Mouse (Mus musculus) left cerebral cortex, adult 18-20 months (tissue): ENCODE measurements around the gene Fam222b. TPM values are rescaled to one million over a fixed set of nuclear protein-coding genes. Genes with fewer than 3 reads are reported as not detected.
"Not testable (repeated sequence)": the region's sequence is repeated elsewhere in the genome, so short reads cannot be mapped to it uniquely, and the experiment has no call there.

Experiments used
- DNase-seq, 2 experiments: peaks; one replicate each; pipeline ENCODE4 v3.0.0; 2021 to 2022; ENCODE audit warnings: low spot score in 2 of 2, mixed read lengths in 1 of 2
- long read RNA-seq, 2 experiments: library from polyadenylated mRNA; stranded (forward); transcript quantifications; one replicate each; pipeline ENCODE4 v2.0.0; 2021
- total RNA-seq, 2 experiments: library from RNA; stranded (reverse); gene quantifications; 2 replicates each; pipeline ENCODE4 v1.2.3; 2021

The Fam222b gene
- total RNA-seq: 10 to 100 TPM; 29.5 to 30.0 TPM
- long read RNA-seq, experiment 1, transcript Fam222b-201 (3 exons, 3,258 nt): major isoform, 25 of 42 reads
- long read RNA-seq, experiment 1, partial matches to known transcripts: 9 of 42 reads
- long read RNA-seq, experiment 1, other reads (novel, unspliced or antisense): 1 of 42 reads
- long read RNA-seq, experiment 2, transcript Fam222b-203 (3 exons, 3,358 nt): minor isoform, 5 of 24 reads
- long read RNA-seq, experiment 2, transcript Fam222b-201 (3 exons, 3,258 nt): major isoform, 13 of 24 reads
- long read RNA-seq, experiment 2, partial matches to known transcripts: 0 of 24 reads
- long read RNA-seq, experiment 2, other reads (novel, unspliced or antisense): 6 of 24 reads

DNA sequence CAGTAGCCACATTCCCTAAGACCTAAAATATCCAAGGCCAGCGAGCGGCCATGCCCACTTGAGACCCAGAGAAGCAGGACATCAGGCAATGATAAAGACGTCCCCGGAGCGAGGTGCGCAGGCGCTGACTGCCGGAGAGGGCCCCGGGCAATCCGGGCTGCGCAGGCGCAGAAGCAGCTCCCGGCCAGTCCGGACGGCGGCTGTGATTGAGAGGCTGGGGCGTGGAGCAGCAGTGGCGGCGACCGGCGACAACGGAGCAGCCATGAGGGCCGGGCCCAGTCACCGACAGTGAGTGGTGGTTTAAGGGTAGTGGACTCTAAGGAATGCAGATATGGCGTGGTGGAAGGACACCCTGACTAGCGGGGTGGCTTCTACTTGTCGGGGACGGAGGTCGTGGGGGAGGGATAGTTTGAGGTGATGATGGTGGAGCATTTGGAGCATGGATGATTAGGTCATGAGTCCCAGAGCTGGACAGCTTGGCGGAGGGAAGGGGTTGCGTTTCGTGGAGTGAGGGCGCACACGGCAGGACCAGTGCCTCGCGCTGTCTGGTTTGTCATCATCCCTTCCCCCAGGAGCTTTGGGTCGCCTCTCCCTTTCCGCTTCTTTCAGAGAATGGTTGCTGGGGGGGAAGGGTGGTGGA is at the start of gene Fam222b:
Gene Fam222b, plus strand, starts transcription at position 157 of the 640 bp plus-strand sequence.
- peak; percentile 90 to 93 for DNase-seq

DNA sequence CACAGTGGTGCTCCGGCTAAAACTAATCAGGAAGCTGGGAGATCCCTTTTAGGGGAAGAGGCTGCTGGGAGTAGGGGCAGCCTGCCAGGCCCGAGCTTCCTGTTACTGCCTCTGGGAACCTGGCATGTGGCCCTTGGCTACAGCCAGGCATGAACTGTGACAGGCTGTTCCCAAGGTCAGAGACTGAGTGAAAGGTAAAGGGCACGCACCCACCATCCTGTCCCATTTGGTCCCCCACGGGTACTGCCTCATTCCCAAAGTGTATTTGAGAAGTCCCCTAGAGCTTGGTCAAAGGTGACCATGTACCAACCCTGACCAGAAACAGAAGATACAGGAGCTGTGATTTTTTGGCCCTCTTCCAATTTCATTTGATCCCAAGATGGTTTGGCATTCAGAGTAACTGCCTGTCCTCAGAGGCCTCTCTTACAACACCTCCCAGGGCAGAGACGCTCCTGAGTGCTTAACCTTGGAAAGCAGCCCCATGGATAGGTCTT is 49.7 kb upstream of the Fam222b start:
- peak; percentile 9 to 26 for DNase-seq

DNA sequence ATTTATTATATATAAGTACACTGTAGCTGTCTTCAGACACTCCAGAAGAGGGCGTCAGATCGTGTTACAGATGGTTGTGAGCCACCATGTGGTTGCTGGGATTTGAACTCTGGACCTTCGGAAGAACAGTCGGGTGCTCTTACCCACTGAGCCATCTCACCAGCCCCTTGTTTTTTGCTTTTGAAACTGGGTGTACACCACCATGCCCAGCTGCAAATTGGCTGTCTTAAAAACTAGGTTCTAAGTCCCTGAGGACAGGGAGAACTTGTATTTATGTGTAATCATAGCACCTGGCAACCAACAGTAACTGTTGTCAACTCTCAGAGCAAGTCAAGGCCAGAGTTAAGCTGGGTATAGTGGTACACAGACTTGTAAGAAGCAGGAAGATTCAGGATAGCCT is 45.8 kb upstream of the Fam222b start:
- not testable (repeated sequence) for DNase-seq

DNA sequence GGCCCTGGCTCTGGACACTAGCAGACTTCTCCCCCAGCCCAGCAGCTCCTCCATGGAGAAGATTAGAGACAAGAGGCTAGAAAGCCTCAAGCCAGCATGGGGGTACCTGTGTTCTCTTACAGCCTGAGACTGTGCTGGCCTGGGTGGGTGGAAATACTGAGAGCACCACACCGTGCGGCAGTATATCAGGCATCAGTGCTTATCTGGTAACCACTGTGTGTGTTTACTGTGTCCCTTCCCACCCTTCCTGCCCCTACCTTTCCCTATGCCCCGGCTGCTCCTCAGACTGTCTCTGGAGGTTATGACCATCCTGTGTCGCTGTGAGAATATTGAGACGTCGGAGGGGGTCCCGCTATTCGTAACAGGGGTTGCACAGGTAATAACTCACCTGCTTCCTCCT is 41.4 kb upstream of the Fam222b start:
- DNase-seq: no peak

DNA sequence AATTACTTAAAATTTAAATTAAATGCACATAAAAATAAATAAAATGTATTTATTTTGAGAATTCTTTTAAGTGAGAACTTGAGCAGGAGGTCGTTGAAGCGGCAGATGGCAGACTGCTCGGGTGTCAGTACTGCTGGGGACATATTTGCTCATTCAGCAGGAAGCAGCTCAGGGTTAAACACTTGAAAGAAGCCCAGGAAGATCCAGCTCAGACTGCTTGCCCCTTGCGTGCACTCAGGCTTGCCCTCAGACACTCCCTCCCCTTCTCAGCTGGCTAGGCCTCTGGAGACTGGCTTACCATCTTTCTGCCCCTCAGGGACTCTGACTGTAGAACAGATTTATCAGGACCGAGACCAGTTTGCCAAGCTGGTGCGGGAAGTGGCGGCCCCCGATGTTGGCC is 37.5 kb upstream of the Fam222b start:
- no peak for DNase-seq

DNA sequence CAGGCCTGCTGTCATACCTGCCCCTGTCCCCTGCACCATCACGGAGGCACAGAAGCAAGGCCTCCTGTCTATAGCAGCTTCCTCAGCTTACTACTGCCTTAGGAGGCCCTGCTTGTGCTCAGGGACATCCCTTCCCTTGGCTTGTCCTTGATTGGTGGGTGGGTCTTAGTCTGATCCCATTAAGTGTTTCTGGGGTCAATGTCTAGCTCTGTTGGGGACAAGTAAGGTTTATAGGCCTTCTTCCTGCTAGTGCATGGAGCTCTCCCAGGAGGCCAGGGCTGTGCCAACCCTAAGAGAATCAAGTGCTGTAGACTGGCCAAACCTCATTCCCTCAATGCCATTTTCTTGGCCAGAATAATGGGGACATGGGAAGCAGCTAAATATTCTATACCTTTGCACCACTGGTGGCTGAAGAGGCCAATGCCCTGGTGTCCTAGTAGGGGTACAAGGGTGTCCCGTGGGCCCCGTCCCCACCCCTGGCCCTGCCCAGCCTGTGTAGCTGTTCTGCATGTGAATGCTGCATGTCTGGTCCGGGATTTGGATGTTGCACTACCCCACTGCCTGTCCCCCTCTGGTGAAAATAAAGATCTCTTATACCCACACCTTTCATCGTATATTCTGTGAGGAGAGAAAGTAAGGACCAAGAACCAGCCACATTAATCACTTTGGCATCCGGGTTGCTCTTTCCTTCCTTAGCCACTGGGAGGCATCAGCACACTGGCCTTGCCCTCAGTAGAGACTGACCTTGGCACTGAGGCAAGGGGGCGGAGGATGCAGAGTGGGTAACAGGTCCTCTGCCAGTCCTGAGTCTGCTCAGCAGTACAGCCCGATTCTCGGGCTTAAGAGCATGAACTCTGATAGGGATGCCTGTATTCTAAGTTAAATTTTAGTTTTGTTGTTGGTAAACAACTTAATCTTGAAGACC is 34.4 kb upstream of the Fam222b start:
- DNase-seq: peak; percentile 48 to 49

DNA sequence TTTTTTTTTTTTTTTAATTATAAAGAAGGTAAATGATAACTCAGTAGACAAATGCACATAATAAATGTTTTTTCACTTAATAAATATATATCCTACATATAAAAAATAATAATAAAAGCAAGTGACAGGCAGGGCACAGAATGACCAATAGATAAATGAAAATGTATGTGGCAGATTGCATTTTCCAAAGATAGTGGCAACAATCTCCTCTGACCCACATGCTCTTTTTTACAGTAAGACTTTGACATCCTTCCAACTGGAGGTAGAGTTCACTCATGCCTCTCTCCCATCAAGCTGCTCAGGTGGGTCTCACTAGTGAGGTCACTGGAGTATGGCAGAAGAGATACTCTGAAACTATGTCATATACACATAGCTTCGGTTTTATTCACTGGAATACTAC is 31.9 kb upstream of the Fam222b start:
- no peak for DNase-seq

DNA sequence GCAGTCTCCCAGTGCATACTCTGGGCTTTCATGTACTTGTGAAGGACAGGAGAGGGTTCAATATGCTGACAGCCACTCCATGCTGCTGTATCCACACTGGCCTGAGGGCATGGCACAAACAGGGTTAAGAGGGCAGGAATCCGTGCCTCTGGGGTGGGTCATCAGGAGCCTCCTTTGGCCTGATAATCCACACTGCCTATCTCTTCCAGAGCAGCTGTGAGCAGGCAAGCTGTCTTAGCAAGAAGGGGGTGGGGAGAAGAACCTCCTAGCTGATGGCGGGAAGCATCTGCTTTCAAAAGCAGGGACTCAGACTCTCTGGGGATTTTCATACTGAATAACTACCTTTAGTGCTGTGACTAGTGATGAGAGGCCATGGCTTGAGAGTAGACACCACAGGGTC is 28.6 kb upstream of the Fam222b start:
- DNase-seq: no peak

DNA sequence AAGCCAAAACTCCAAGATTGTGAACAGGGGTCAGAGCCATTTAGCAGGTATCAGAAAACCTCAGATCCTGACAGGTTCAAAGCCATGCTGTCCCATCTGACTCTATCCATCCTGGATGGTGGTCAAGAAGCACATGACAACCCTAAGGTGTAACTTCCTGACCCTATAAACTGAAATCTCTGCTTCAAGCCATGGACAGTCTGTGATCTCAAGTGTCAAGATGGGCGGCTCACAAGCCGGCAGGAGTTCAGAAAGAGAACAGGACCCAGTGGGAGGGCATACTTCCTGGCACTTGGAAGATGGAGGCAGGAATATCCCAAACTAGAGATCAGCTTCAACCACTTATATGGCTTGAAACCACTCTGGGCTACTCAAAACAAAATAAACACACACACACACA is 27.8 kb upstream of the Fam222b start:
- no peak for DNase-seq

DNA sequence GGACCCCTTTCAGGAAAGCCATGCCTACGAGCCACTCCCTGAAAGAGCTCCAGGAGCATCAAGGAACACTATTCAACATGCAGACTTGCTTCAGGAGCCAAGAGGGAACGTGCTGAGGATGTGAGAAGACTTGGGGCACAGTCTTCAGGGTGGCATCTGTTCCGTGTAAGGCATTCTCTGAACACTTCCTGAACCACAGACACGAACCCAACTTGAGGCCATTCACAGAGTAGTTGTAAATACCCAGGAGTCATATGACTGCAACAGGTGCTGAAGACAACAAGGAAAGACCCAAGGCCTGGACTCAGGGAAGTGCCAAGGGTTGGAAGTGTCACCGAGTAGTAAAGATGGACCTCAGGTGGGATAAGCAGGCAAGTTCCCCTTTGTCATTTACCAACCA is 26.9 kb upstream of the Fam222b start:
- no peak for DNase-seq

DNA sequence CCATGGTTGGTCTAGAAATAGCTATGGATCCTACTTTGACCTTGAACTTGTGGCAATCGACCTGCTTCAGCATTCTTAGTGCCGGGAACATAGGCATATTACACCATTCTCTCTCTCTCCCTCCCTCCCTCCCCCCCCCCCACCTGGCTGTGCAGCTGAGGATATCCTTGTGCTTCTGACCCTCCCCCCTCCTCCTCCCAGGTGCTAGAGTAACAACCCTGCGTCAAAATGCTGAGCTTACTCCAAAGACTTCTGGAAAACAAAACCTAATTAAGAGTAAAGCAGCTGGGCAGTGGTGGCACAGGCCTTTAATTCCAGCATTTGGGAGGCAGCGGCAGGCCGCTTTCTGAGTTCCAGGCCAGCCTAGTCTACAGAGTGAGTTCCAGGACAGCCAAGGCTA is 25.3 kb upstream of the Fam222b start:
- DNase-seq: no peak

DNA sequence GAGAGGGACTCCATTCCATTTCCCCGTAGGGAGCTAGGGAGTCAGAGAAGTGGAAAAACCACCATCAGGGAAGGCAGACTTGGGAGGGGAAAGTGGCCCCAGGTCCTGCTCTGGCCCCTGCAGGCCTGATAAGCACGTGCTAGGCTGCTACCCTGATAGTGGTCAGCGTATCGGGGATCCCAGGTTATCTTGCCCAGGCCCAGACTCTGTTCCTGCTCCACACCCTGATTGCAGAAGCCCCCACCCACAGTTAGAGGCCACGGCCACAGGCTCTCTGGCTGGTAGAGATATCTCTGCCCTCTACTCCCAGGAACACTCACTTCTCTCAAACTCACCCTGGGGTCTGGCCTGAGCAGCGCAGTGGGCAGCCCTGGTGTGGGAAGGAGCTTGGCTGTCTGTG is 24.8 kb upstream of the Fam222b start:
- no peak for DNase-seq

DNA sequence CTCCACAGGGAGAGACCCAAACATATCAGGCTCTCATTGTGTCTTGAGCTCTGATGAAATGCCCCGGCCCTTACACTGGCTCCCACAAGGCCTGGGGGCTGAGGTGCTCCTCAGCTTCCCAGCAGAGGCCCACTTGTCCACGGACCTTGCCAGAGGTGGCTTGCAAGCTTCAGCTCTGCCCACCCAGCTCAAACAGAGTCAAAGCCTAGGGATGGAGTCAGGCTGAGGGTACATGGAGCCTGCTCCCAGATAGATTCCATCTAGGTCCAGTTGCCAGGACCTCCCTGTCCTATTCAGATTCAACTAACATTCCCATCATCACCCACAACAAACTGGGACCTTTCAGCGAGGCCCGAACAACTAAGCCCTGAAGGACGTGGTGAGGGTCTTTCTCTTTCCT is 22.5 kb upstream of the Fam222b start:
- DNase-seq: no peak

DNA sequence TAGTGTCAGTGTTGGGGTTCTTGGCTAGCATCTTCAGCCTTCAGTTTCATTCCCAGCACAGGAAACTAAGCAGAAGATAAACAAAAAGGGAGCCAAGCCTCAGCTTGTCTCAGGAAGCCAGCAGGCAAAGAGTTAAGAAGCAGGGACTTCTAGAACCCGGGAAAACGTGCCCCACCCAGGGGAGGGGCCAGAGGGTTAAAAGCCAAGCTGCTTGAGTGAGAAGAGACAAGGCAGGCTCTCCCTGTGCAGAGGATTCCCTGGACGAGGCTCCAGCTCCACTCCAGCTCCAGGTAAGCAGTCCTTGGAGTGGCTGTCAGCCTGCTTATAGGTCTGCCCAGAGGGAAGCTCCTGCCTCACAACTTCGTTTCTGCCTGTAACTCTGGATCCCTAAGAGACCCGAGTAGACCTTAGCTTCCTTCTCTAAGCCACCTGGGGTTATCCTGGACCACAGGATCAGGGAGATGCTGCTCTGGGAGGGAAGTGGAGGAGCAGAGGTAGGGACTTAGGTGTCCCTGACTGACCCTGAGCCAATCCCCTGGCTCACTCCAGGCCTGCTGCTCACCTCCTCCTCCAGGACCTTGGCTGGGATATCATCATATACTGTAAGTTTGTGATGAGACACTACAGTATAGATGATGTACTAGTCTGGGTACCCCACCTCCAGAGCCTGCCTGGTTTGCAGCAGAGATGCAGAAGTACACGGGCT is 21.9 kb upstream of the Fam222b start:
- DNase-seq: no peak

DNA sequence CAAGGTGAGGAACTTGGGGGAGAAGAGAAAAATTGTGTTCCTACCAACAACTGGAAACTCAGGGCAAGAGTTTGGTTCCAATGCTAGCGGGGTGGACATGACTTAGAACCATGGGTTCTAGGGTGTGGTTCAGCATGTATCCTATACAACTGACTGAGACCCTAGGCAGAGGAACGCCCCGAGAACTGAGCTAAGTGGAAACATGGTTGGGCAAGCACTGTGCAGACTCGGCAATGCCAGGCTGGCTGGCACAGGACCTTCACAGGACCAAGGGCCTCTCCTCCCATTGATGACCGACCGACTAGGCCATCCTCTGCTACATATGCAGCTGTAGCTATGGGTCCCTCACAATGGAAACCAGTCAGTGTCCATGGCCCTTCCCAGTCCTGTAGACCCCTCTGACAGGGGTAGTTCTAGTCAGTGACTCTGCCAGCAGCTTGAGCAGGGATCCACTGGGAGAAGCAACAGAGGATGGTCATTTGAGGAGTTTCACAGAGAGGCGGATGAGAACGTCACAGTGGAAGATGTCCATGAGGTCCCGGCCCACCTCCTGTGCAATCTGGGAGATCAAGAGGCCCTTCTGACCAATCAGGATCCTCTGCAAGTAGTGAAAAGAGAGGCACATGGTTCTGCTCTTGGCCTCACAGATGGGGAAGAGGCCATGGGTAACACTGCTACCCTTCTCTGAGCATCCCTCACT is 20.7 kb upstream of the Fam222b start:
- no peak for DNase-seq

DNA sequence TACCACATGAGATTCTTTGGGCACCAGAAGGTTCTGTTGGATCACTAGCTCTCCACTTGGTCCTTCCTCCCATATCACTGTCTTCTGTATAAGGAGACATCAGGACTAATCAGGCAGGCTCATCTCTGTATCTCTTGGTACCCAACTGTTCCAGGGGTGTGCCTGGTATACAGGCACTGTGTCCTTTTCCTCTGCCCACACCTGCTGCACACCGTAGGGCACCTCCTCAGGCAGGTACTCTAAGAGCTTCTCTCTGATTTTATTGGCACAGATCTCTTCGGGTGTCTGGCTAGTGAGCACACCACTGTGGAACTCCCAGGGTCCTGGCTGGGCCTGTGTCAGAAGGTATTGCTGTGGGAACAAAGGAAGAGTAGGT is 20.2 kb upstream of the Fam222b start:
- no peak for DNase-seq

DNA sequence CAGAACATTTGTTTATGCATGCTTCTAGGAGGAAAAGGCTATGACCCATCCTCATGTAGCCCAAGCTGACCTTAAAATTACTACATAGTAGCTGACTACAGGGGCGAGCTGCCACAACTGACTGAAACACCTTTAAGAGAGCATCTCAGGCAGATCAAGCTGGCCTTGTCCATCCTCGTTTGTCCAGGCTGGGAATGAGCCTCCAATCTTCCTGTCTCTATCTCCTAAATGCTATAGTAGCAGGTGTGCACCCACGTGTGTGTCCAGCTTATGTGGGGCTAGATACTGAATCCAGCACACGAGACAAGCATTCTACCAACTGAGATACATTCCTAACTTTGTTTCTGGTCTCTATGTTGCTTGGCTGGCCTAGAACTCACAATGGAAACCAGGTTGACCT is 19.8 kb upstream of the Fam222b start:
- DNase-seq: no peak

DNA sequence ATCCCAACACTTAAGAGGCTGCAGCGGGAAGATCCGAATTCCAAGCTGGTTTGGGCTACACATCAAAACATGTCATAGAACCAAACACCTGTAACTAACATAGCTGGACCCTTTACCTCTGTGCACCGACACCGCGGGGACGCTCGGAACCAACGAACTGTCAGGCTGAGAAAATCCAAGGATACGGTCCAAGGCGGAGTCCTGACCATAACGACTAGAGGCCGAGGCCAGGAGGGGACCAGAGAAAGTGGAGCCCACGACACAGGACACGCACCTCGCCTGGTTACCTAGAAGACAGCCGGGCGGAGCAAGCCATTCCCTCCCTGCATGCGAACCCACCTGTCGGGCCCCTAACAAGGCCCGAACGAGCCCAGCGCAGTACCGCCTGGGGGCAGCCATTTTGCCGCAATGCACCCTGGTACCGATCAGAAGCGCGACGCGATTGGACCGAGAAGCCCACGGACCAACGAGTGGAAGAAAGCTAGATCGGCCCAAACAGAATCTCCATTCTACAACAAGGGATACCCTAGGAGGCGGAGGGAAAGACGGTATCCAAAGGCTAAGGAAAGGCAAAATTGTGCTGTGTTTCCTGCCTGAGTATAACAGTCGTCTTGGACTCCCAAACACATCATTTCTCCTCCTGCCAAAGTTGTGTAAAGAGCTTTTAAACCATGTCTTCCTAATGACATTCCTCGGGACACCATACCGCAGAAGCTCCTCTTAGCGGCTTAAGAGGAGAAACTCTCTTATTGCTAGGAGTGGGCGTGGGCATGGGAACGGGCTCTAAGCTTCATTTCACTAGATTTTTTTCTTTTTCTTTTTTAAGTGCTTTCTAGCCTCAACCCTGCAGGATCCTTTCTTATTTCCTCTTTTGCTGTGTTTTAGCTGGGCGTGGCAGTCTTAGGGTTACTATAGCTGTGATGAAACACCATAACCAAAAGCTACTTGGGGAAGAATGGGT is 14.2 kb upstream of the Fam222b start, which contains the start of gene Eral1:
Gene Eral1, minus strand, starts transcription at position 423 of the 961 bp plus-strand sequence.
- DNase-seq: peak; percentile 85 to 86

DNA sequence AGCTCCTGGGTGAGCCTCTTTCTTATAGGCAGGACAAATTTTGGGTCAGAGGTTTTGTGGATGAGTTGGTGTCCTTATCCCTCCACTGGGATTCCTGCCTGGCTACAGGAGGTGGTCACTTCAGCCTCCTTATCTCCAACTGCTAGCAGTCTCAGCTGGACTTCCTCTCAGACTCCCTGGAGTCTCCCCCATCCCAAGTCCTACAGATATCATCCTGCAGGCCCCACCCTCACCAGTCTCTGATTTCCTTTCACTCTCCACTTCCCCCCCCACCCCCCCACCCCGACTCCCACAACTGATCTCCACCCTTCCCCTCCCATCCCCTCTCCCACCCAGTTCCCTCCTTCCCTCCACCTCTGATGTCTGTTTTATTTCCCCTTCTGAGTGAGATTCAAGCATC is 10.9 kb upstream of the Fam222b start:
- DNase-seq: no peak
